Comparison of ENCODE assay signal across 1 mouse cellular context in the genomic region with DNA sequence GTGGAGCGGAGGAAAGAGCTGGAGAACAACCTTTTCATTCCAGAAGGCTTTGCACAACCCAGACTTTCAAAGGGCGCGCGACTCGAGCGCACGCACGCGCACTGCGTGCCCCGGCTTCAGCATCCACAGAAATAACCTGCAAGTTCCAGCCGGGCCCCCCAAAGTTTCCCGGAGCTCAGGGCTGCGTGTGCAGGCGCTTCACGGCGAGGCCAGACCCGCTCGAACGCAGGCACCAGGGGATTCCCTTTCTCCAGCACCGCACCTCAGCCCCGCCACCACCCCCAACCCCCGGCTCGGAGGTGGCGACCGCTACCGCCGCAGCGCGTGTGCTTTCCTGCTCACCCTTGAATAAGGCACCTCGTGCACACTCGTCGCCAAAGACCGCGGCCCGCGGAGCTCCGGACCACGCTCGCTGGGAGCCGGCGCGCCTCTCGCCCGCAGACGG.
TF ChIP-seq lines count a peak whose summit lies in the region.

No protein-coding gene starts in this region.

TF ChIP-seq in MEL, 35 proteins besides CTCF, POLR2A, EP300 and RAD21 (continued from another document):
- TF ChIP-seq NRF1 (IDR thresholded peaks at IDR 0.05; ENCODE audit: insufficient read depth, low read depth, low read length, poor library complexity, severe bottlenecking): peak; percentile 84
- no peak for TF ChIP-seq SMC3 (IDR thresholded peaks at IDR 0.05; ENCODE audit: low read depth, low read length)
- TF ChIP-seq CHD2 (IDR thresholded peaks at IDR 0.05; ENCODE audit: low read length): no peak
- no peak for TF ChIP-seq MYB (IDR thresholded peaks at IDR 0.05; ENCODE audit: low read depth, low read length)
- no peak for TF ChIP-seq JUND (IDR thresholded peaks at IDR 0.05; ENCODE audit: low read depth, low read length)
- no peak for TF ChIP-seq USF1 (IDR thresholded peaks at IDR 0.05; ENCODE audit: low read depth, low read length)
- no peak; the same call in none of the 2 replicates for TF ChIP-seq NELFE (IDR thresholded peaks at IDR 0.05; ENCODE audit: low read depth, low read length)
- TF ChIP-seq BHLHE40 (IDR thresholded peaks at IDR 0.05; ENCODE audit: borderline replicate concordance, low read depth, low read length): no peak
- no peak for TF ChIP-seq KAT2A (conservative IDR thresholded peaks at IDR 0.05; ENCODE audit: low read depth, low read length)
- TF ChIP-seq ZMIZ1 (IDR thresholded peaks at IDR 0.05; ENCODE audit: low read depth, low read length): no peak
- no peak for TF ChIP-seq ZNF384 (IDR thresholded peaks at IDR 0.05; ENCODE audit: low read depth, low read length)
- TF ChIP-seq POLR2AphosphoS2 (IDR thresholded peaks at IDR 0.05; ENCODE audit: low read length): no peak
